Mouse (Mus musculus): ENCODE measurements around the gene Slc28a2.
"Not testable (repeated sequence)": the region's sequence is repeated elsewhere in the genome, so short reads cannot be mapped to it uniquely, and the experiment has no call there.

The Slc28a2 gene

DNA sequence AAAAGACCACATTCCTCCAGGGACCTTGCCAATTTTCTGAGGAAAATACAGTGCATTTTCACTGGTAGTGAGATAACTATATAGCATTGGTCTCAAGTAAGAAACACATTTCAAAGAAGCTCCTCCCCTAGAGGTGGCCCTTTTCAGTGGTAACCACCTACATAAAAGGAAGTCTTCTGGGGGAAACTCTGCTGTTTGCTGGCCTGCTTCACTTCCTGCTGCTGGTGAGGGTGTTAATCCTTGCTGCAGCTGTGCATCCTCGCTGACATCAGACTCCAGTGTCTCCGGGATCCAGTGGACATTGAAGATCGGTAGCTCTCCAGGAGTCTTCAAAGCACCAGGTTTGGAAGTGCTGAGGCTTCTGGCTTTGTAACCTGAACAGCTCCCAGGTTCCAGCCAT is at the start of gene Slc28a2:
Slc28a2 (plus strand) TSS at position 278 of the 400 bp plus-strand sequence.
- DNase-seq (ENCODE audit: low spot score in 2 of 2): peak in 1 of 2 experiments; percentile 16

DNA sequence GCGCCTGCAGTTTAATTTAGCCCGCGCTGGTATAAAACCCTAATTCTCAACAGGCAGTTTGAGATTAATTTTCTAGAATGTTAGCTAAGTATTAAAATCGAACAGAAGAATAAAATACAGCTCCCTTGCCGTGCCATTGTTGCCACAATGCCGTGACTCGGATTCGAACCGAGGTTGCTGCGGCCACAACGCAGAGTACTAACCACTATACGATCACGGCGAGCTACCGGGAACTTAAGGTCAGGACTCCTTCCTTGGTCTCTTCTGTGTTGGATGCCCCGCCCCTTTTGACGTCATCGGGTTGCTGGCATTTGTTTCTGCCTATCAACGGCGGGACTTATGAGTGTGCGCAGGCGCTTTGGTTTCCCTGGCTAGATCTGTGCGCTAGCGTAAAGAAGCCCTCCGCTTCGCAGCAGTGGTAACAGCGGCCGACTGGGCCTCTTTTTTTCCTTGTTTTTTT is 49.0 kb upstream of the Slc28a2 start:
- DNase-seq (ENCODE audit: low spot score in 2 of 2): peak; percentile 98 to 99

DNA sequence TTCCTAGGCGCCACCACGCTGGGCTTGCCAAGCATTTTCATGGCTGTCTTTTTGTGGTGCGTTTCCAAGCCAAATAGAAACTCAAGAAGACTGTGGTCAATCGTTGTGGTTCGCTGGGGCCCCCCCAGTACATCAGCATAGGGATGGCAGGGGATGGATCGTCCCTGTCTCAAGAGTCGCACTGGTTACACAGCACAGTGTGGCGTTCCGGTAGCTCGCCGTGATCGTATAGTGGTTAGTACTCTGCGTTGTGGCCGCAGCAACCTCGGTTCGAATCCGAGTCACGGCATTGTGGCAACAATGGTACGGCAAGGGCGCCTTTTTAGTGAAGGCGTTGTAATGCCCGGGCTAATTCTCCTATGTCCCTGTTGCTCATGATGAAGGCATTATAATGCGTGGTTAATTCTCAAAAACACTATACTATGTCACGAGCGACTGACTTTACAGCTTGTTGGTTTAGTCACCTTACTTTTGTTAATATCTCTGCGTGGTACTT is 48.5 kb upstream of the Slc28a2 start:
- DNase-seq (ENCODE audit: low spot score in 2 of 2): peak; percentile 79 to 81

DNA sequence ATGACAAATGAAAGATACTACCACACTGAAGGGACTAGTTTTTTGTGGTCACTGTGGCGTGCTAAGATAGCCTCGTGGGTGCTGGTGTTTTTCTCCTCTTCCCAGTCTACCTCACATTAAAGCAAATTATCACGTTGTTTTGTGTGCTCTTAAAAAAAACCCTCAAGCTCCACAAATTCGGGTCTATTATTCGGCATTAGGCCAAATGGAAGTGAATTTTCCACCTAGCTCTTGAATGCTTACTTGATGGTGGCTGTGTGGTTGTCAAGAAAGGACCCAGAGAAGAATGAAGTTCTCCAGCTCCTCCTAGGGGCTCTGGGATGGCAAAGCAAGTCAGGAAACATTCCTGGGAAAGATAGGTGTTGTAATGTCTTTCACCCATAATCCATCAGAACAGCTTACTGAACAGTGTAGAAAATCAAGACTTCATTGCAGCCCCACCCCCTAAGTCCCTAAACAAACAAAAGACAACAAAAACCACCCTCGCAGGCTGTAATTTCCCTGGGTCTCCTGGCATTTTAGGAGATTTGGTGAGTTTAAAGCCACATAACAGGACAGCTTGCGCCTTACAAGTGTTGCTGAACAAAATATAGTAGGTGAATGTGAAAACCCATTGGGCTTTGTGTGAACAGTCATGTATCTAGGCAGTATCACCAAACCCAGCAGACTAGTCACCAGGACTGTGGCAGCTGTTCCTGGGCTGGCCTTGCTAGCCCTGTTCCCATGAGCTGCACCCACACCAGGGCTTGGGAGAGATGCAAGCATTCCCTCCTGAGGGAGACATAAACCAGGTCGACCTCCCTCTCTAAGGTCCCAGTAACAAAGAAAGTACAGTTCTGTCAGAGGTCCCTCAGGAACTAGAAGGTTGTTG is 47.6 kb upstream of the Slc28a2 start:
- DNase-seq (ENCODE audit: low spot score in 2 of 2): no peak

DNA sequence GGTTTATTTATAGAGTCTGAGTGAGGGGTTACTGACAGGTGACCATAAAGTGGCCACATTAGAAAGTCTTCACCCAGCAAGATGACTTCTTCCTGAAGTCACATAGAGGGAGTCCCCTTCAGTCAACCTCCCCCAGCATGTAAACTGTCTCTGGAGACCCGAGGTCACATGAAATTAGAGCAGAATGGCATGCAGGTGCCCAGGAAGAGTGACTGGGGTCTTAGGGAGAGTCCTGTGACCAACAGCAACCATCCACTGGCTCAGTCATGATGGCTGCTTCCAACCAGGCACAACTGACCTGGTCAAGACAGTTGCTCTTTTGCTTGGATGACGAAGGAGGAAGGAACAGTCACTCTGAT is 47.0 kb upstream of the Slc28a2 start:
- no peak for DNase-seq (ENCODE audit: low spot score in 2 of 2)

DNA sequence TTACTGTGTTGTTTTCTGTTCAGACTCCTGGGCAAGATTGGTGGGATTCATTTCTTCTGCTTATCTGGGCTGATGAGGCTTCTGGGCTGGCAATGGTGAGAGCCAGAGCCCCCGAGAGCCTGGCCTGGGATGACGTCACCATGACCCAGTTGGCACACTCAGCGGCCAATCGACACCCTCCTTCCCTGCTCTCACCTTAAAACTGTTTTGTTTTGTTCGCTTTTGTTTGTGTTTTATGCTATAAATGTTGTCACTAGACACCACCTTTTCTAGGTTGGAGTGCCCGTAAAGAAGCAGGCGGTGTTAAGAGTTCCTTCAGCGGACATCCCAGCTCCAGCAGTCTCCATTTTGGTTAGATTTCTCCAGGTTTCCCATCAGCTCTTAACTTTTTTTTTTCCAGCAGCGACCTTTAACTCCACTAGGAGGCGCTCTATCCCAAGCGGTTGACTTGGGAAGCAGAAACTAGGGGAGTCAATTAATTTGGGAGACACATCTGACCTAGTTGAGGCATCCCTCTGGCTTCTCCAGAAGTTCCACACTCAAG is 45.4 kb upstream of the Slc28a2 start:
- peak in 1 of 2 experiments; percentile 61 for DNase-seq (ENCODE audit: low spot score in 2 of 2)

DNA sequence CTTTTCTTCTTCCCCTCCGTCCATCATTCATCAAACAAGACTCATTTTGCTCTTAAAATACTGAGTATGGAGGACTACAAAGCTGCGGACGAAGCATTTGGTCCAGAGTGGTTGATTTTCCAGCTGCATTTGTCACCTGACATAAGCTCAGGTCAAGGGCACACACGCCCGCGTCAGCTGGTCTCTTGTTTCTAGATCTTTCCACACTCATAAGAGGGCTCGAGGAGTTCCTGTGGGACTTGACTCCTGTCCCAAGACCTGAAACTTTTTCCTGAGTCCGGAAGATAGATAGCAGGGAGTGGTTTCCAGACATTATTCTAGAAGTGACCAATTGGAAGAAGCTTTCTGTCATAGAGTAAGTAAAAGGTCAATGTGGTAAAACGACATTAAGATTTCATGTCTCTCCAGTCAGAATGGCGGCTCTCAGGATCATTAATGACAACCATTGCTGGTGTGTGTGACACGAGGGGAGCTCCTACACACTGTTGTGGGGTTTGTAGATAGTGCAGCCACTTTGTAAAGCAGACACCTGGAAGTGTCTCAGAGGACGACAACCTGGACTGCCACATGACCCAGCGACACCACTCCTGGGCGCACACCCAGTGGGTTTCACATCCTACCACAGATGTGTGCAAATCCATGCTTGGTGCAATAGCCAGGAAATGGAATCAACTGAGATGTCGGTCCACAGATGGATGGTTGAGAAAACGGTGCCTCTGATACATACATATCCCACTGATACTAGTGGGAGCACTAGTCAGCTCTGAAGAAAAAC is 44.8 kb upstream of the Slc28a2 start:
- DNase-seq (ENCODE audit: low spot score in 2 of 2): no peak

DNA sequence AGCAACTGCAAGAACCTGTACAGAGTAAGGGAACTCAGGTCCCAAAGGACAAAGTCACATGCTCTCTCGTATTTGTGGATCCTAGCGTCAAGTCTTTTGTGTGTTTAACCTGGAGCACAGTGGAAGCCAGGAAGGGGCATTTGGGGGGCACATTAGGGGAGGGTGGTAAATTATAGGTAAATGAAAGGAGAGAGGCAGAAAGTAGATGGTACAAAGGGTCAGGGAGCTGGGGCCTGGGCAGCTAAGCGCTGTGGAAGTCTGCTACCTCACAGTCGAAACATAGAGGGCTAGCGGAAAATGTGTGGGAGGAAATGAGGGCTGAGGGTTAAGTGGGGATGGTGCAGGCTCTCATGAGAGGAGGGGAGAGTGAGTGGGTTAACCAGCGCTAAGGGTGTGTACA is 44.2 kb upstream of the Slc28a2 start:
- no peak for DNase-seq (ENCODE audit: low spot score in 2 of 2)

DNA sequence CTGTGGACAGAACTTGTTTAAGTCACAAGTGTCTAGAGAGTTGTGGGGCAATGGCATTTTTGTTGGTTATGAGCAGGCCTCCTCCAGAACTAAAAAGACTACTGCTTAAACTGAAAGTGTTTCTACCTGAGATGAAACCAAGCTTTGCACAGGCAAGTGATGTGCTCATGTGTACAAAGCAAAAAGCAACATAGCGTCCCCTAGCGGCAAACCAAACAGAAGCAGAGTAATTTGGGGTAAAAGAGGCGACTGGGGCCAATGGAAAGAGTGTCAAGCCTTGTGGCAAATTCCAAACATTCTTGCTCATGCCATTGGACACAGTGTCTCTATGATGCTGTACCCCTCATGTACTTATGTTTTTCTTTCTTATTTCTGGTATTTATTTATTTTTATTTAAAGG is 41.2 kb upstream of the Slc28a2 start:
- no peak for DNase-seq (ENCODE audit: low spot score in 2 of 2)

DNA sequence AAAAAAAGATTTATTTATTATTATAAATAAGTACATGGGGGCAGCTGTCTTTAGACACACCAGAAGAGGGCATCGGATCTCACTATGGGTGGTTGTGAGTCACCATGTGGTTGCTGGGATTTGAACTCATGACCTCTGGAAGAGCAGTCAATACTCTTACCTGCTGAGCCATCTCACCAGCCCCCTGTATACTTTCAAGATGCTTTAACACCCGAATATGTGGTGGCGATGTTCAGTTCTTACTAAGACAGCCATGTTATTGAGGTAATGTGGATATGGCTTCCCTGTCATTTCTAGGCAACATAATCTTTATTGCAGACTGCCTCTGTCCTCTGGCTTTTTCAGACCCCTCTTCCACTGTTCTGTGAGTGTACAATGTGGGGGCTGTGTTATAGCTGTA is 39.1 kb upstream of the Slc28a2 start:
- DNase-seq (ENCODE audit: low spot score in 2 of 2): not testable (repeated sequence)

DNA sequence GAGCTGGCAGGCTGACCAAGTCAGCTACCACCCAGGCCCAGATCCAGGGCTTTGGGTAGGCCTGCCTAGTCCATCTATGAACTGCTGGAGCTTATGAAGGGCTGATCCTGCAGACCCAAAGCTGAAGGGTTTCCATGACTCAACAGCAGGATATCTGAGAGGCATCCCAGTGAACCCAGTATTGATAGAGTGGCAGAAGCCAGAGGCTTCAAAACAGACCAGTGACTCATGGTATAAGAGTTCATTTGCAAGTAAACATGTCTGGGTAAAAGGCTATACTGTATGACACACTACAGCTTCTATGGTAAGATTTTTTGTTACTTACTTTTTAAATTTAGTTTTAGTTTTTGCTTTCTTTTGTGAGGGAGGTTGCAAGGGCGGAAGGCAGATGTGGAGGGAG is 30.1 kb upstream of the Slc28a2 start:
- DNase-seq (ENCODE audit: low spot score in 2 of 2): no peak

DNA sequence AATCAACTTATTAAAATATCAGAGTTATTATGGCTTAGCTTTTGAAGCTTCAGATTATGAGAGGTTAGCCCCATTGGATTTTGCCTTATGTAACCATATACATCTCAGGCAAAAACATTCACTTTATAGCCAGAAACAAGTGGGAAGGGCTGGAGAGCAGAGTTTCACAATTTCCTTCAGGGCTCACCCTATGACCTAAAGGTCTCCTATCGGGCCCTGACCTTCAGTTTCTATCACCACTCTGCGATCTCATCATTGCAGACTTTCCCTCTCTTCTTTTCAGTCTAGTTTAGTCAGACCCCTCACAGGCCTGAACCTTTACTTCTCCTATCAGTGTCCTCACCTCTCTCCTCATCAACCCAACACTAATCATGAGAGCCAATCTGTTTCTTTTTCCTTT is 18.7 kb upstream of the Slc28a2 start:
- no peak for DNase-seq (ENCODE audit: low spot score in 2 of 2)

DNA sequence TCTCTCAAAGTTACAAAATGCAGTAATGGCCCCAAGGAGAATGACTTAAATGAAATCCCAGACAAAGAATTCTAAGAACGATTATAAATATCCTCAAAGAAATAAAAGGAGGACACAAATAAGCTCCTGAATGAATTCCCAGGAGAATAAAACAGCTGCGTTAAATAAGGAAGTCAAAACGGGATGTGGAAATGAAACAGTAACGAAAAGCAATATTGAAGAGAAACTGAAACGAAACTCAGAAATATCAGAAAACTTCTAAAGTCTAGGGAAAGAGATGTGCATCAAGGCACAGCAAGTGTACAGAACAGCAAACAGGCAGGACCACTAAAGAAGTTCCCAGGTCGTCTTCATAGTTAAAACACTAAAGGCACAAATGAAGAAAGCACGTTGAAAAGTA is 17.3 kb upstream of the Slc28a2 start:
- DNase-seq (ENCODE audit: low spot score in 2 of 2): no peak

DNA sequence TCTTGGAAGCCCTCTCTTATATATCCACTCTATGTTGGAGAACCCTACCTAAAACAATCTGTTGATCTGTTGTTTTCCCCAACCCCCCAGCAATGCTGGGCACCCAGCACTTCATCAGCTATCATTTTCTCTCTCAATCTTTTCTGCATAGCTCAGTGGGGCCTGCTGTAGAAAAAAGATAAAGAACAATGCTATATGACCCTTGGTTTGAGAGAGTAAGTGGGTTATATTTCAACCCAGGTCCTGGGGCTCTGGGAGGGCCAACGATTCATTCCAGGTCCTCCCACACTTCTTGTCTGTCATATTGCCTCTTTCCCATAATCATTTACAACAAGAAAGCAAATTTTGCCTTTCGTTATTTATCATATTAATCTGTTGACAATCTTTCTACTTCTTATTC is 368 bp downstream of the Slc28a2 start:
- DNase-seq (ENCODE audit: low spot score in 2 of 2): not testable (repeated sequence)

DNA sequence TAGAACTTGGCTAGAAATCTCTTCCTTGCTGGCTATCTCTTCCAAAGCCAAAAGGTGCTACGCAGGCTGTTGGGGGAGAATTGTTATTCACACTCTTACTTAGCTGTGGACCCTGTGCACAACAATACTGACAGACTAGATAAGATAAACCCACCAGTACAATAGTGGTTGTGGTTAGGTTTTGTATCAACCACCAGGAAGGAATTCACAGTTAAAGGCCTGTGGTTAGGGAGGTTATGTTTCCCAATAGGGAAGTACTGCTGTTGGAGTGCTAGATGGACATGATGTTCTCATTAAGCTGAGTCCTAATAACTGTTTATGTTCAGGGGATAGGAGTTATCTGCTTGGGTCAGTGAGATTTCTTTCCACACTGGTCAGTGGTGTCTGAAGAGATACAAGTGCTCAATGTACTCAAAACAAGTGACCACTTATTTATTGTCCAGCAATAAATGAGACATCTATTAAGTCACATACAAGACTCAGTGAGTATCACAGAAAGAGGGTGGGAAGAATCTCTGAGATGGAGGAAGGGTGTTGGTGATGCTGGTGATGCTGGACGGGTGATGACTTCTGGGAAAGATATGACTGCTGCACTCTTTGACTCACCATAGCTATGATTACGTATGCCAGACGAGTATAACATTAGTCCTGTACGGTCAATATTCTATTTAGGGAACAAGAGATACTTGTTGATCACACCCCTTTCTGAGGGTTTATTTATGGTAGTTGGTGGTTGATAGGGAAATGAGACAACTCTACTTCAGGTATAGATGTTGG is 12.6 kb downstream of the Slc28a2 start:
- not testable (repeated sequence) for DNase-seq (ENCODE audit: low spot score in 2 of 2)

DNA sequence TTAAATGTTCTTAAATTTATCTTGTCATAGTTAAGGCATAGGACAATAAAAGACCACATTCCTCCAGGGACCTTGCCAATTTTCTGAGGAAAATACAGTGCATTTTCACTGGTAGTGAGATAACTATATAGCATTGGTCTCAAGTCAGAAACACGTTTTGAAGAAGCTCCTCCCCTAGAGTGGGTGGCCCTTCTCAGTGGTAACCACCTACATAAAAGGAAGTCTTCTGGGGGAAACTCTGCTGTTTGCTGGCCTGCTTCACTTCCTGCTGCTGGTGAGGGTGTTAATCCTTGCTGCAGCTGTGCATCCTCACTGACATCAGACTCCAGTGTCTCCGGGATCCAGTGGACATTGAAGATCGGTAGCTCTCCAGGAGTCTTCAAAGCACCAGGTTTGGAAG is 14.2 kb downstream of the Slc28a2 start:
- DNase-seq (ENCODE audit: low spot score in 2 of 2): peak in 1 of 2 experiments; percentile 45

DNA sequence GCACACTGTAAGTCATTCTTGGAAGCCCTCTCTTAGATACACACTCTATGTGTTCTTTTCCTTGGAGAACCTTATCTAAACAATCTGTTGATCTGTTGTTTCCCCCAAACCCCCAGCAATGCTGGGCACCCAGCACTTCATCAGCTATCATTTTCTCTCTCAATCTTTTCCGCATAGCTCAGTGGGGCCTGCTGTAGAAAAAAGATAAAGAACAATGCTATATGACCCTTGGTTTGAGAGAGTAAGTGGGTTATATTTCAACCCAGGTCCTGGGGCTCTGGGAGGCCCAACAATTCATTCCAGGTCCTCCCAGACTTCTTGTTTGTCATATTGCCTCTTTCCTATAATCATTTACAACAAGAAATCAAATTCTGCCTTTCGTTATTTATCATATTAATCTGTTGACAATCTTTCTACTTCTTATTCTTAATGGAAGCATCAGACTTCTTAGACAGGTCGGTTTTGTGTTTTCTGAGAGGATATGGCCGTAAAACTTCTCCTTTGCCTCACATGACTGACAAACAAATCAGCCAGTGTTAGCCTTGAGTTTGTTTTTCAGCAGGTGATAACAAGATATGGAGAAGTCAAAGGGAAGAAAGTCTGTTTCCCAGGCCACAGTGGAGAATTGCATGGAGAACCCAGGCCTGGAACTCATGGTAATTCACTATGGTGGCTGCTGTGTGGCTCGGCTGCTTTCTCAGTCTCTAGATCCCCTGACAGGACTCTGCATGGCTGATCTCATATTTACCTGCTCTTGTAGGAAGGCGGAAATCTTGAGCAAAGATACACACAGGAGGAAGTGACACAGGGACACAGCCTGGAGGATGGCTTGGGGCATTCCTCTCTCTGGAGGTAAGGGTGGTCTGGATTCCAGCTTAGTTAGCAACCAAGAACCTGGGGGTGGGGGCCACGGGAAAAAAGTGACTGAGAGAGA is 15.0 kb downstream of the Slc28a2 start:
- DNase-seq (ENCODE audit: low spot score in 2 of 2): no peak

DNA sequence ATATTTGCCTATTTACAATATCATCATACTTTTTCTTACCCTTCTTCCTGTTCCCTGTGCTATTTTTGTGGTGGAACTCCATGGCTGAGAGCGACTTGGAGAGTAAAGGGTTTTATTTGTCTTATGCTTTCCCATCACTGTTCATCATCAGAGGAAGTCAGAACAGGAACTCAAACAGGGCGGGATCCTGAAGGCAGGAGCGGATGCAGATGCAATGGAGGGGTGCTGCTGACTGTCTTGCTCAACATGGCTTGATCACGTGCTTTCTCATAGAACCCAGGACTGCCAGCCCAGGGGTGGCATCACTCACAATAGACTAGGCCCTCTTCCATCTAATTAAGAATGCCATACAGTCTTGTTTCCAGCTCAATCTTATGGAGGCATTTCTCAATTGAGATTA is 24.1 kb downstream of the Slc28a2 start:
- no peak for DNase-seq (ENCODE audit: low spot score in 2 of 2)

DNA sequence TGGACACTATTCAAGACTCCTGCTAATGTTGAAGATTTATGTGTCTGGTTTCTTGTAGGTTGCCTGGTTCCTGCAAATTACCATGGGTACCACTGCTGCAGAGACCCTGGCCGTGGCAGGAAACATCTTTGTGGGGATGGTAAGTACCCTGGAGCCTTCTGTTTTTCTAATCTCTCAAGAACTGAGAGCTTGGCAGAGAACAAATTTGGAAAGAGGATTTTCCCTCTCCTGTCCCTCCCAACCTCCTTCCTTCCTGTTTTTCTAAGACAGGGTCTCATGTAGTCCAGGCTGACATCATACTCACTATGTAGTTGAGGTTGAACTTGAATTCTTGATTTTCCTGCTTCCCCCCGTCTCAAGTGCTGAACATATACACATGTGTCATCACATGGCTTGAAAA is 26.1 kb downstream of the Slc28a2 start:
- no peak for DNase-seq (ENCODE audit: low spot score in 2 of 2)

DNA sequence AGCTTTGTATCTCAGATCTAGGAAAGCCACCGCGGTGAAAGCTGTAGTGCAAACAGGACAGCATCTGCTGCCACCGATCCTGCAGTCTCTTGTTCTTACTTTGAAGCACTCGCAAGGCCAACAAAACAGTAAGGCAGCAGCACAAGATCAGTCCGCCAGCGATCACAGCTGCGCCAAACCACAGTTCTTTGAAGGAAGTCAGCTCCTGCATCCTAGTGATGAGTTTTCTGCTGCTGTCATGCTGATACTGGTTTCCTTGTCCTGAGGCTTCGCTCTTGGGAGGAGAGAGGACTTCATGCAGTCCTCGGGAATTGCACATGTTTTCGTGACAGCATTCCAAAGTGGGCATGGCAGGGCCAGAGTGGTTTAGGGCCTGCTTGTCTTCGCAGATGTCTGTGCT is 40.6 kb downstream of the Slc28a2 start:
- peak in 1 of 2 experiments; percentile 24 for DNase-seq (ENCODE audit: low spot score in 2 of 2)

All from spleen, postnatal 10 days (tissue).